Mouse (Mus musculus) heart, embryonic 11.5 days (tissue): ENCODE results near the gene Mlf2. TPM values are rescaled to one million over a fixed set of nuclear protein-coding genes. Genes with fewer than 3 reads are reported as not detected.

ENCODE experiments used
- ATAC-seq: fragments of 200-750 bp; cut with Nextera tagmentation; replicated peaks from 2 replicates; pipeline ENCODE4 v1.8.0; 2017; ENCODE audit warnings: moderate library complexity; ENCODE audit not compliant: insufficient number of reproducible peaks, low FRiP score, low TSS enrichment
- H3K27ac ChIP-seq: fragments of 300-500 bp; sonication (generic); 2 replicates; pipeline ENCODE4 v1.5.1; 2014; ENCODE audit warnings: mild to moderate bottlenecking, low read depth, low read length
- H3K27me3 ChIP-seq: fragments of 300-500 bp; sonication (generic); 2 replicates; pipeline ENCODE4 v1.6.1; 2014; ENCODE audit warnings: mild to moderate bottlenecking, low read length, mixed read lengths; ENCODE audit not compliant: control insufficient read depth, insufficient read depth
- H3K36me3 ChIP-seq: fragments of 300-500 bp; sonication (generic); 2 replicates; pipeline ENCODE4 v1.6.1; 2014; ENCODE audit warnings: mild to moderate bottlenecking, low read length, moderate library complexity, mixed read lengths; ENCODE audit not compliant: control insufficient read depth, insufficient read depth
- H3K4me1 ChIP-seq: fragments of 300-500 bp; sonication (generic); 2 replicates; pipeline ENCODE4 v1.6.1; 2014; ENCODE audit warnings: low read length; ENCODE audit not compliant: control insufficient read depth, insufficient read depth
- H3K4me2 ChIP-seq: fragments of 300-500 bp; sonication (generic); 2 replicates; pipeline ENCODE4 v1.6.1; 2014; ENCODE audit warnings: mild to moderate bottlenecking, moderate library complexity
- H3K4me3 ChIP-seq: fragments of 300-500 bp; sonication (generic); 2 replicates; pipeline ENCODE4 v1.5.1; 2014; ENCODE audit warnings: low read depth, low read length
- H3K9ac ChIP-seq: fragments of 300-500 bp; sonication (generic); 2 replicates; pipeline ENCODE4 v1.6.1; 2014; ENCODE audit warnings: mild to moderate bottlenecking, low read depth, low read length, moderate library complexity
- H3K9me3 ChIP-seq: fragments of 300-500 bp; sonication (generic); replicated peaks from 2 replicates; pipeline ENCODE4 v1.6.1; 2016; ENCODE audit warnings: low read length; ENCODE audit not compliant: control insufficient read depth
- WGBS: fragments of 180-500 bp; shearing (Covaris S2); extraction: QIAGEN DNeasy Blood & Tissue Kit; methylation state at CpG from one replicate; pipeline ENCODE4 v1.1.7; 2014; ENCODE audit not compliant: insufficient replicate concordance; 5-methylcytosine and 5-hydroxymethylcytosine counted together
- polyA plus RNA-seq: library from polyadenylated mRNA; unstranded; fragments of >200 nt; fragmentation: Nextera tagmentation; extraction: Ambion mirVana; gene quantifications from 2 replicates; pipeline ENCODE4 v1.2.1, GENCODE M21; 2014

Mlf2 gene
- polyA plus RNA-seq, 1 experiment from 2014 or later, result 326 TPM

GRCm38 (mm10) chr6:124921539-124921938 lies 9.6 kb upstream of the Mlf2 start:
- Histone ChIP-seq H3K4me1 (peaks cover 38% of the 10 kb centered on the region), H3K9me3 (no peaks in the 10 kb centered on the region), H3K27ac (peak overlapping the region; percentile 99; the same call in 1 of the 2 replicates), H3K9ac (no peak overlapping the region), H3K27me3 (no peaks in the 10 kb centered on the region), H3K4me3 (no peak overlapping the region), H3K4me2 (no peak overlapping the region), H3K36me3 (no peaks in the 10 kb centered on the region)
- ATAC-seq, result no peak
- 61% methylated on average over 4 of the region's 4 CpGs for WGBS

GRCm38 (mm10) chr6:124925173-124925793 lies 5.9 kb upstream of the Mlf2 start:
- peak overlapping the region; percentile 43 for H3K9ac ChIP-seq
- peak overlapping the region; percentile 82 for H3K27ac ChIP-seq
- ATAC-seq, result no peak
- peak overlapping the region; percentile 47 for H3K4me2 ChIP-seq
- no peaks in the 10 kb centered on the region for H3K27me3 ChIP-seq
- H3K4me1 ChIP-seq, result peaks cover 22% of the 10 kb centered on the region
- no peaks in the 10 kb centered on the region for H3K36me3 ChIP-seq
- H3K4me3 ChIP-seq, result no peak overlapping the region
- no peaks in the 10 kb centered on the region for H3K9me3 ChIP-seq
- WGBS, result 29% methylated on average over 12 of the region's 12 CpGs

GRCm38 (mm10) chr6:124925941-124926340 lies 5.2 kb upstream of the Mlf2 start:
- WGBS, result 29% methylated on average over 5 of the region's 5 CpGs
- no peaks in the 10 kb centered on the region for H3K36me3 ChIP-seq
- peak overlapping the region; percentile 82 for H3K27ac ChIP-seq
- ATAC-seq, result no peak
- H3K9ac ChIP-seq, result peak overlapping the region; percentile 43
- H3K9me3 ChIP-seq, result no peaks in the 10 kb centered on the region
- H3K4me2 ChIP-seq, result peak overlapping the region; percentile 47
- H3K27me3 ChIP-seq, result no peaks in the 10 kb centered on the region
- H3K4me3 ChIP-seq, result 0 out of 2 replicates have a peak overlapping the region, but pooled peaks have one; percentile 8
- H3K4me1 ChIP-seq, result peaks cover 17% of the 10 kb centered on the region

DNA sequence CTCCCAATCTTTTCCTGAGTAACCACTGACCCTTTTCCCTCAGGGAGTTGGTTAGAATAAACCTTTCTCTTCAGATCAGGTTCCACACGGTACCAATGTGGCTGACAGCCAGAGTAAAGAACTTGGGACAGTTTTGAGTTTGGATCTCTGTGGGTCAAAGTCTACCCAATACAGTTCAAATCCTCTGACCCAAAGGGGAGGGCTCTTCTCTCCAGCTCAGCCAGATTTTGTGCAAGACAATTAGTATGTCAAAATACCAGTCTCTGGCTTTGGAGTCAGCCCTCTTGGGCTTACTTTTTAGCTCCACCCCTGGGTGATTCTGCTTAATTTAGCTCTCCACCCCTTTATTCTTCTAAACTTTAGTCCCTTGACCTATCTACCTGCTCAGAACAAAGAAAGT lies 955 bp upstream of the Mlf2 start:
- peak overlapping the region; percentile 97 for H3K27ac ChIP-seq

GRCm38 (mm10) chr6:124931525-124932313 lies 533 bp downstream of the Mlf2 start:
- peaks cover 23% of the 10 kb centered on the region for H3K36me3 ChIP-seq
- H3K27ac ChIP-seq, result peak overlapping the region; percentile 97
- 1% methylated on average over 48 of the region's 48 CpGs for WGBS
- H3K27me3 ChIP-seq, result no peaks in the 10 kb centered on the region
- no peaks in the 10 kb centered on the region for H3K9me3 ChIP-seq
- H3K4me2 ChIP-seq, result peak overlapping the region; percentile 79
- H3K9ac ChIP-seq, result peak overlapping the region; percentile 81
- peak overlapping the region; percentile 79 for H3K4me3 ChIP-seq
- H3K4me1 ChIP-seq, result peaks cover 6% of the 10 kb centered on the region
- peak; percentile 16; the same call in 1 of the 2 replicates for ATAC-seq

More for the DNA sequence above, 955 bp upstream of the Mlf2 start:
- H3K27me3 ChIP-seq, result no peaks in the 10 kb centered on the region
- WGBS, result 47% methylated on average over 1 of the region's 1 CpGs
- H3K4me2 ChIP-seq, result peak overlapping the region; percentile 79
- ATAC-seq, result no peak
- H3K4me3 ChIP-seq, result peak overlapping the region; percentile 79
- peak overlapping the region; percentile 81 for H3K9ac ChIP-seq
- H3K36me3 ChIP-seq, result peaks cover 11% of the 10 kb centered on the region
- peaks cover 16% of the 10 kb centered on the region for H3K4me1 ChIP-seq
- H3K9me3 ChIP-seq, result no peaks in the 10 kb centered on the region

DNA sequence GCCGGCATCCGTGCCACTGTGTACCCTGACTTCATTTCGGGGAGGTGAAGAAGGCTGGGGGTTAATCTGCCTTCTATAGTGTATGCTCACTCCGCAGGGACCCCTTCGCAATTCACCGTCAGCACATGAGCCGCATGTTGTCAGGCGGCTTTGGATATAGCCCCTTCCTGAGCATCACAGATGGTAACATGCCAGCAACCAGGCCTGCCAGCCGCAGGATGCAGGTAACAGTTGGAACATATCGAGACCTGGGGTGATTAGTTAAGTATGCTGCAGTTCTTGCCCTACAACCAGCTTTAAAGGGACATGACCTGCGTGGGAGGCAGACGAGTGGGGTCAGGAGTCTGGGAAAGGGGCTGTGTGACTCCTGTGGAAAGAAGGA lies 1.1 kb downstream of the Mlf2 start:
- ATAC-seq, result no peak
- peaks cover 23% of the 10 kb centered on the region for H3K36me3 ChIP-seq
- peaks cover 6% of the 10 kb centered on the region for H3K4me1 ChIP-seq
- H3K9ac ChIP-seq, result peak overlapping the region; percentile 81
- H3K4me3 ChIP-seq, result peak overlapping the region; percentile 79
- H3K4me2 ChIP-seq, result peak overlapping the region; percentile 79
- H3K27me3 ChIP-seq, result no peaks in the 10 kb centered on the region
- H3K9me3 ChIP-seq, result no peaks in the 10 kb centered on the region
- 50% methylated on average over 12 of the region's 12 CpGs for WGBS
- H3K27ac ChIP-seq, result peak overlapping the region; percentile 97

DNA sequence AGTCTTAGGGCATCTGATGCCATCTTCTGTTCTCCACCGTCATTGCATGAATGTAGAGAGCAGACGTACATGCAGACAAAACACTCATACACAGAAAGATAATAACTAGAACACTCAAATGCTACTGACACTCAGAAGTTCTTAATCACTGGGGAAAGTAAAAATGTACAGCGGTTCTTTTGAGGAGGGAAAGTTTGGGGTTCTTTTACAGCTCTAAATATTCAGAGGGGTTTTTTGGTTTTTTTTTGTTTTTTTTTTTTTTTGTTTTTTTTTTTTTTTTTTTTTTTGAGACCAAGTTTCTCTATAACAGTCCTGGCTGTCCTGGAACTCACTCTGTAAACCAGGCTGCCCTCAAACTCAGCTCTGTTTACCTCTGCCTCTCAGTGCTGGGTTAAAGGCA lies 1.9 kb downstream of the Mlf2 start:
- ATAC-seq, result no peak
- Histone ChIP-seq H3K9me3 (no peaks in the 10 kb centered on the region), H3K4me3 (peak overlapping the region; percentile 79; the same call in 1 of the 2 replicates), H3K4me2 (no peak overlapping the region), H3K4me1 (peaks cover 6% of the 10 kb centered on the region), H3K9ac (no peak overlapping the region), H3K36me3 (peaks cover 26% of the 10 kb centered on the region), H3K27ac (no peak overlapping the region), H3K27me3 (no peaks in the 10 kb centered on the region)
- WGBS, result 90% methylated on average over 3 of the region's 3 CpGs

GRCm38 (mm10) chr6:124934670-124935069 lies 3.5 kb downstream of the Mlf2 start:
- Histone ChIP-seq H3K4me1 (peaks cover 6% of the 10 kb centered on the region), H3K36me3 (peaks cover 29% of the 10 kb centered on the region), H3K9me3 (no peaks in the 10 kb centered on the region), H3K9ac (no peak overlapping the region), H3K4me3 (no peak overlapping the region), H3K27me3 (no peaks in the 10 kb centered on the region), H3K27ac (no peak overlapping the region), H3K4me2 (no peak overlapping the region)
- ATAC-seq, result no peak
- 92% methylated on average over 7 of the region's 7 CpGs for WGBS
